Mouse (Mus musculus): ENCODE data around the gene Prmt3. TPM values are rescaled to one million over a fixed set of nuclear protein-coding genes. Genes with fewer than 3 reads are reported as not detected.

Gene Prmt3
- total RNA-seq, 1 experiment, result 64.8 TPM

DNA sequence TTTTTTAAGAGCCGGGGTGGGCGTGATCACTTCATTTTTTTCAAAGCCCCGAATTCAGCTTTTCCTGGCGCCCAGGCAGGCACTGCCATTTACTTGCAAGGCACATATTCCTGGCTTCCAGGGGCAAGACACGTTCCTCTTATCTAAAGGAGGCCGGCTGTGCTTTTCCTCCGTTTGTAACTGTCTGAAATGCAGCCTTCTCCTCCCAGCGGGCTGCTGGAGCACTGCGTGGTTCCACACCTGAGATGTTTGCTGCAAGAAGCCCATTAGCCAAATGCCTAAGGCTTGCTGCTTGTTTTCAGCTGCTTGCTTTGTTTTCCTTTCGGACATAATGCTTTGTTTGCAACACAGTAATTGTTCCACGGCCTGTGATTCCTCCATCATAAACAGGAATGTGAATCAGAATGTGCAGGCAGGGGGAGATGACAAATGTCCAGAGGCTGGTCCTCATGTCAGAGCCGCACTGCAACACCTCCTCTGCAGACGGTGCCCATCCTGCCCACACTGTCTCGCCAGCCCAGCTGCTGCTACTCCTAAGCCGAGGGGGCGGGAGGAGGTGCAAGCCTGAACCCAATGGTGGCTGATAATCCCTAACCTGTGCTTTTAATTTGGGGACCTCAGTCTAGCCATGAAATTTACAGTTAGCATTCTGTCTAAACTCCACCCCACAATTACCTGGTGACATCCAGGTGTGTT lies 104.7 kb downstream of the Prmt3 start:
- Histone ChIP-seq H3K9me3 (ENCODE audit: control insufficient read depth, insufficient read depth, low read depth, low read length) (no peaks in the 10 kb centered on the region), H3K36me3 (ENCODE audit: control insufficient read depth, insufficient read depth, low read length, poor library complexity, severe bottlenecking) (no peaks in the 10 kb centered on the region), H3K4me1 (ENCODE audit: control insufficient read depth in 2 of 2, insufficient read depth in 2 of 2, low read length in 2 of 2, poor library complexity in 1 of 2) (no peaks in the 10 kb centered on the region), H3K9ac (ENCODE audit: insufficient read depth, low read depth, low read length, poor library complexity, severe bottlenecking) (no peak overlapping the region), H3K4me3 (ENCODE audit: insufficient read depth in 1 of 2, low read depth in 1 of 2, low read length in 2 of 2, poor library complexity in 1 of 2, severe bottlenecking in 1 of 2) (no peak overlapping the region), H3K27ac (ENCODE audit: insufficient read depth, low read depth, low read length, poor library complexity, severe bottlenecking) (no peak overlapping the region)
- in situ Hi-C loops (cut with MboI; ENCODE audit: low sequenced_read_pairs in 2 of 2, unreplicated experiment in 2 of 2), result no loop called here
- TF ChIP-seq ZC3H11A (IDR thresholded peaks at IDR 0.05; ENCODE audit: borderline replicate concordance, low read depth, low read length) (no peak), MAFK (IDR thresholded peaks at IDR 0.05; ENCODE audit: insufficient read depth, low read depth, low read length) (no peak), HCFC1 (IDR thresholded peaks at IDR 0.05; ENCODE audit: borderline replicate concordance, insufficient read depth, low read length) (no peak), CHD2 (IDR thresholded peaks at IDR 0.05; ENCODE audit: low read depth, low read length) (no peak), ZNF384 (IDR thresholded peaks at IDR 0.05; ENCODE audit: low read depth, low read length) (no peak)
- no peak for DNase-seq (ENCODE audit: low read depth, low spot score)

DNA sequence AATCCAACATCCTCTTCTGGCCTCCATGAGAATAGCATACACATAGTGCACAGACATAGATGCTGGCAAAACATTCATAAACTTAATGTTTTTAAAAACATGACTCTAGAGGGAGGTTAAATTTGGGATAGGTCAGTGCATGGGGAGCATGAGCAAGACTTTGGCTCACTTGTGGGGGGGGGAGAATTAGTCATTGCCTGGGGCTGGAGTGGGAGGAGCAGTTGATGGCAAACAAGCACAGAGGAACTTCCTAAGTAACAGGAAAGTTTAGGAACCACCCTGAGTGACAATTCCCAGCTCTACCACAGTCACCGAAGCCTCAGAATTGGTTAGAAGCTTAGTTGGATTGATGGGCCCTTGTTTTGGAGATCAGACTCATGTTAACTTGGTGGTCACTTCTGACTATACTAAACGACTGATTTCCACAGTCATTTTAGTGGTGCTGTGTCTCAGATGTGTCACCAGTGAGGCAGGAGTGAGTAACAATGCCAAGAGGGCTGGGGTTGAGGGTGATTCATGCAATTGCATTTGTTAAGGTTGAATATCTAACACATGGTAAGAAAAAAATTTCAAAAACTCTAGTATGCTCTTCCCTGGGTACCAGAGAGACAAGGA lies 109.7 kb downstream of the Prmt3 start:
- Histone ChIP-seq H3K4me3 (ENCODE audit: insufficient read depth in 1 of 2, low read depth in 1 of 2, low read length in 2 of 2, poor library complexity in 1 of 2, severe bottlenecking in 1 of 2) (no peak overlapping the region), H3K36me3 (ENCODE audit: control insufficient read depth, insufficient read depth, low read length, poor library complexity, severe bottlenecking) (no peaks in the 10 kb centered on the region), H3K9ac (ENCODE audit: insufficient read depth, low read depth, low read length, poor library complexity, severe bottlenecking) (no peak overlapping the region), H3K4me1 (ENCODE audit: control insufficient read depth in 2 of 2, insufficient read depth in 2 of 2, low read length in 2 of 2, poor library complexity in 1 of 2) (no peaks in the 10 kb centered on the region), H3K27ac (ENCODE audit: insufficient read depth, low read depth, low read length, poor library complexity, severe bottlenecking) (no peak overlapping the region), H3K9me3 (ENCODE audit: control insufficient read depth, insufficient read depth, low read depth, low read length) (no peaks in the 10 kb centered on the region)
- in situ Hi-C loops (cut with MboI; ENCODE audit: low sequenced_read_pairs in 2 of 2, unreplicated experiment in 2 of 2), result no loop called here
- TF ChIP-seq HCFC1 (IDR thresholded peaks at IDR 0.05; ENCODE audit: borderline replicate concordance, insufficient read depth, low read length), result no peak
- no peak for TF ChIP-seq ZNF384 (IDR thresholded peaks at IDR 0.05; ENCODE audit: low read depth, low read length)
- no peak for TF ChIP-seq MAFK (IDR thresholded peaks at IDR 0.05; ENCODE audit: insufficient read depth, low read depth, low read length)
- no peak for TF ChIP-seq CHD2 (IDR thresholded peaks at IDR 0.05; ENCODE audit: low read depth, low read length)
- no peak for TF ChIP-seq ZC3H11A (IDR thresholded peaks at IDR 0.05; ENCODE audit: borderline replicate concordance, low read depth, low read length)
- no peak for DNase-seq (ENCODE audit: low read depth, low spot score)

DNA sequence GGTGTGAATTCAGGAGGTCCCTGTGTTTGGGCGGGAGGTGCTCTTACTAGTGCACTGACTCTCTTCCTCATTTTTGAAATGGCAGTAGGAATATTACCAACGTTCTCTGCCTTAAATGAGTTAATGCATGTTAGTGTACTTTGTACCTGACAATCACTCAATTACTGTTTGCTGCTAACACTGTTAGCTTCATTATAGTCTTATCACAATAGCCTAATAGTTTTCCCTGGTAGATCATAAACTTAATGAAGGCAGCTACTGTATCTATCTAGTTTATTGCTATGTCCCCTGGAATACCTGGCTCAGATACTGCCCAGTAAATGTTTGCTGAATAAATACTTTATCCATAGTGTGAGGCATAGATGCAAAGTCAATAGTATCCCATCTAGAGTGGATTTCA lies 116.6 kb downstream of the Prmt3 start:
- Histone ChIP-seq H3K36me3 (ENCODE audit: control insufficient read depth, insufficient read depth, low read length, poor library complexity, severe bottlenecking) (no peaks in the 10 kb centered on the region), H3K27ac (ENCODE audit: insufficient read depth, low read depth, low read length, poor library complexity, severe bottlenecking) (no peak overlapping the region), H3K4me3 (ENCODE audit: insufficient read depth in 1 of 2, low read depth in 1 of 2, low read length in 2 of 2, poor library complexity in 1 of 2, severe bottlenecking in 1 of 2) (no peak overlapping the region), H3K9ac (ENCODE audit: insufficient read depth, low read depth, low read length, poor library complexity, severe bottlenecking) (no peak overlapping the region), H3K9me3 (ENCODE audit: control insufficient read depth, insufficient read depth, low read depth, low read length) (no peaks in the 10 kb centered on the region), H3K4me1 (ENCODE audit: control insufficient read depth in 2 of 2, insufficient read depth in 2 of 2, low read length in 2 of 2, poor library complexity in 1 of 2) (no peaks in the 10 kb centered on the region)
- TF ChIP-seq HCFC1 (IDR thresholded peaks at IDR 0.05; ENCODE audit: borderline replicate concordance, insufficient read depth, low read length), result no peak
- no peak for TF ChIP-seq MAFK (IDR thresholded peaks at IDR 0.05; ENCODE audit: insufficient read depth, low read depth, low read length)
- no peak for TF ChIP-seq ZNF384 (IDR thresholded peaks at IDR 0.05; ENCODE audit: low read depth, low read length)
- TF ChIP-seq CHD2 (IDR thresholded peaks at IDR 0.05; ENCODE audit: low read depth, low read length), result no peak
- no peak for TF ChIP-seq ZC3H11A (IDR thresholded peaks at IDR 0.05; ENCODE audit: borderline replicate concordance, low read depth, low read length)
- no peak for DNase-seq (ENCODE audit: low read depth, low spot score)
- in situ Hi-C loops (cut with MboI; ENCODE audit: low sequenced_read_pairs in 2 of 2, unreplicated experiment in 2 of 2), result no loop called here

DNA sequence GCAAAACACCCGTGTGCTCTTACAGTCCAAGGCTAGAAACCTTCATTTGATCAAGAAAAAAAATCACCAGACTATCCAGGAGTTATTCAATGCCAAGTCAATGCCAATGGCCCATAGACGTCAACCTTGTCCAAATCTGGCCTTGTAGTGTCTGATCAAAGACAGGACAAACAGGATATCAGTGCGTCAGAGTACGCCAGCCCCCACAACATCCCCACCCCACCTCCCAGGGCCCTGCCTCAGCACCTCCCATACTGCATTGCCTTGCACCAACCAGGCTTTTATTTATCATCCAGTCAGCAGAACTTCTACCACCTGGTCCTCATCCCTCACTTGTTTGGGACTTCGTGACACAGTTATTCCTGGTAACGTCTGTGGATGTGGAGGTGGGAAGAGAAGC lies 117.2 kb downstream of the Prmt3 start:
- Histone ChIP-seq H3K36me3 (ENCODE audit: control insufficient read depth, insufficient read depth, low read length, poor library complexity, severe bottlenecking) (no peaks in the 10 kb centered on the region), H3K9ac (ENCODE audit: insufficient read depth, low read depth, low read length, poor library complexity, severe bottlenecking) (no peak overlapping the region), H3K27ac (ENCODE audit: insufficient read depth, low read depth, low read length, poor library complexity, severe bottlenecking) (no peak overlapping the region), H3K4me3 (ENCODE audit: insufficient read depth in 1 of 2, low read depth in 1 of 2, low read length in 2 of 2, poor library complexity in 1 of 2, severe bottlenecking in 1 of 2) (no peak overlapping the region), H3K4me1 (ENCODE audit: control insufficient read depth in 2 of 2, insufficient read depth in 2 of 2, low read length in 2 of 2, poor library complexity in 1 of 2) (no peaks in the 10 kb centered on the region), H3K9me3 (ENCODE audit: control insufficient read depth, insufficient read depth, low read depth, low read length) (no peaks in the 10 kb centered on the region)
- in situ Hi-C loops (cut with MboI; ENCODE audit: low sequenced_read_pairs in 2 of 2, unreplicated experiment in 2 of 2), result no loop called here
- no peak for DNase-seq (ENCODE audit: low read depth, low spot score)
- TF ChIP-seq ZNF384 (IDR thresholded peaks at IDR 0.05; ENCODE audit: low read depth, low read length) (no peak), MAFK (IDR thresholded peaks at IDR 0.05; ENCODE audit: insufficient read depth, low read depth, low read length) (no peak), HCFC1 (IDR thresholded peaks at IDR 0.05; ENCODE audit: borderline replicate concordance, insufficient read depth, low read length) (no peak), ZC3H11A (IDR thresholded peaks at IDR 0.05; ENCODE audit: borderline replicate concordance, low read depth, low read length) (no peak), CHD2 (IDR thresholded peaks at IDR 0.05; ENCODE audit: low read depth, low read length) (no peak)
